Mouse (Mus musculus) erythroblast, embryonic 14.5 days (primary cell): ENCODE results near the gene Hrasls5. TPM values are rescaled to one million over a fixed set of nuclear protein-coding genes. Genes with fewer than 3 reads are reported as not detected.

Source experiments
- H3K27me3 ChIP-seq: 2 replicates; pipeline ENCODE4 v1.6.1; 2012; ENCODE audit warnings: inconsistent platforms; ENCODE audit not compliant: control insufficient read depth
- H3K36me3 ChIP-seq: 2 replicates; pipeline ENCODE4 v1.6.1; 2012; ENCODE audit warnings: mild to moderate bottlenecking, inconsistent platforms; ENCODE audit not compliant: control insufficient read depth
- H3K4me1 ChIP-seq: 2 replicates; pipeline ENCODE4 v1.6.1; 2012; ENCODE audit warnings: inconsistent platforms; ENCODE audit not compliant: control insufficient read depth
- H3K4me3 ChIP-seq: replicated peaks from 2 replicates; pipeline ENCODE3; 2012; ENCODE audit warnings: moderate library complexity, mild to moderate bottlenecking, inconsistent platforms
- H3K9me3 ChIP-seq: 2 replicates; pipeline ENCODE4 v1.6.1; 2012; ENCODE audit warnings: low read length, inconsistent platforms, mixed read lengths; ENCODE audit not compliant: control insufficient read depth
- GATA1 ChIP-seq: IDR thresholded peaks from 2 replicates; pipeline ENCODE4 v1.6.1; 2012; ENCODE audit warnings: low read length, inconsistent platforms, mixed read lengths
- TAL1 ChIP-seq: IDR thresholded peaks from 3 replicates; pipeline ENCODE4 v1.6.1; 2012; ENCODE audit warnings: low read length, inconsistent platforms, mixed read lengths
- polyA plus RNA-seq: library from polyadenylated mRNA; stranded (reverse); fragments of >175 nt; gene quantifications from 2 replicates; pipeline ENCODE4 v1.2.3, GENCODE M21; 2012

The Hrasls5 gene
- polyA plus RNA-seq, 1 experiment: not detected

DNA sequence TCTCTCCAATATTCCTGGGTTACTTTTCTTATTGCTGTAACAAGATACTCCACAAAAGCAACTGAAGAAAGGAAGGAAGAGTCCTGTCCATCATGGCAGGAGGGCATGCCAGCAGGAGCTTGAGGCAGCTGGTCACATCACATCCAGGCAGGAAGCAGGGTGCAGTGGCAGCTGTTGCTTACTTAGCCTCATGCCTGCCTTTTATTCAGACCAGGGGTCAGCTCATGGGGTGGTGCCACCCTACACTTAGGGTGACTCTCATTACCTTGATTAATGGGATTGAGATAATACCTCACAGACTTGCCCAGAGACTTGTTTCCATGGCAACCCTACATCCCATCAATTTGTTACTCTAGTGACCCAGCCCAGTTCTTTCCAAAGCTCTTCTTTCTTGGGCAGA, 7.3 kb upstream of the Hrasls5 start:
- Histone ChIP-seq H3K4me1 (peaks cover 4% of the 10 kb centered on the region), H3K36me3 (no peaks in the 10 kb centered on the region), H3K4me3 (no peak overlapping the region), H3K9me3 (no peaks in the 10 kb centered on the region), H3K27me3 (peaks cover 23% of the 10 kb centered on the region)
- TF ChIP-seq GATA1: no peak
- no peak for TF ChIP-seq TAL1

DNA sequence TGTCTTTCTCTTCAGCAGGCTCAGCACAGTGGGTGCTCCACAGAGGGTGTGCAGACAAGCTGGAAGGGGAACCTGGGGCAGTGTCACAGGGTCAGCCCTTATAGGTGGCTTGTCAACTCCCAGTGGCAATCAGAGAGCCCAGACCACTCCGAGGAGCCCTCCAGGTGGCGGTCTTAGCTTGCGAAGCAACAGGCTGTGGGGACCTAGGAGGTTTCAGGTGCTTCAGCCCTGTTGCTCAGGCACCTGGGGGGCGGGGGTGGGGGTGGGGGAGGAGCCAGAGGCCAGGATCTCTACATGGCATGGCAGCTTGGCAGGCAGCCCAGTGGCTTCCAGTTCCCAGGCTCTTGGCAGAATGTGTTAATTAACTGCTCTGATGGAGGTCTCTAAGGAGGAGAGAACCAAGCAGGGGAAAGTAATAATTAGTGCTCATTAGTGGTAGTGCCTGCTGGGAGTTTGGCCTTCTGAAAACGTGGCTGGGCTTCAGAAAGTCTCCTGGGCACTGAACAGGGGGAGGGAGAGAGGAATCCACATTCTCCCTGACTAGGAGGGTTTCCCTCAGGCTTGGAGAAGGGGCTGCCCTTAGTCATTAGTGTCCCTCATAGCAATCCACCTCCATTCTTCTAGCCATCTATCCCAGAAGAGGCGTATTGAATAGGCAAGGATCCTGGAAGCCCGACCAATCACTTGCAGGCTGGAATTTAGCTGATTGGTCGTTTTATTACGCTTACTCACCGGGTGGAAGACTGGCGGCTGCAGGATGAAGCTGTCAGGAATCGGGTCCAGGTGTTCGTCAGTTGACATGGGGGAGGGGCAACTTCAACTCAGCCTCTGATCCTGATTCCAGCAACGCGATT, 6.2 kb upstream of the Hrasls5 start:
- Histone ChIP-seq H3K27me3 (peaks cover 29% of the 10 kb centered on the region), H3K4me3 (no peak overlapping the region), H3K9me3 (no peaks in the 10 kb centered on the region), H3K4me1 (peaks cover 4% of the 10 kb centered on the region), H3K36me3 (no peaks in the 10 kb centered on the region)
- no peak for TF ChIP-seq TAL1

DNA sequence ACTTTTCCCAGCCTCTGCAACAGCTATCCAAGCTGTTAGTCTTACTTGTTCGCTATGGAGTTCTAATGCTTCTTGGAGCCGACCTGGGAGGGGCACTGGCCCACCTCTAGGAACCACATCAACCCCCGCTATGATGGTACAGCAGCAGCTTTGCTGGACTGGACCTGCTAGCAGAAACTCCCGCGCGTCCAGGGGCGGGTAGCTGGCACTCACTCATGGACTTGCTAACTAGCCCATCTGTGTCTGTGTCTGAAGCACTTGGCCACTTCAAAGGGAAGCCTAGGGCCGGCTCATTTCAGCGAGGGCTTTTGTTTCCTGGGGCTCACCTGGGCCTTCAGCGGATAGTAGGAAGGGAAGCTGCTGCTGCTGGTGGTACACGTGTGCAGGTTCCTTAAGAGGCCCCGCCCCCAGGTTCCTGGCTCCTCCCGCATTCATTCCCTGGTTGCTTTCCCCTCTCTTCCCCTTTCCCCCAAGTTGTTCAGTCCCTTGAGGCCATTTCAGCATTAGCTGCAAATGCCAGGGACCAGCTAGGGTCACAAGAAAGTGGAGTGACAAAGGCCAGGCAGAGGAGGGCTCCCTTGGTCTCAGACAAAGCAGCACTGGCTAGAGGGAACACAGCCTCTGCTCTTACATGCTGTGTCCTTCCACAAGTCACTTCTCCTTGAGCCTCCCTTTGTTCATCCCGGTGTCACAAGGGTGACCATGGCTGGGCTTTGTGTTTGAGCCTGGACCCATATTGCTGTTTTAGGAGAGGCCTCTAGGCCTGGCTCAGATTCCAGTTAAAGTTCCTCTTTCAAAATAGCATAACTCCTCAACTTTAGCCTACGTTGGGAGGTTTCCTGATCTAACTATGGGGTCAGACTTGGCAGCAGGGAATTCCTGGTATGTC, 5.3 kb upstream of the Hrasls5 start, which contains the start of gene Lgals12:
TSS of gene Lgals12 (minus strand) at position 393 of the 889 bp plus-strand sequence.
- peaks cover 38% of the 10 kb centered on the region for H3K27me3 ChIP-seq
- no peak for TF ChIP-seq GATA1
- no peak for TF ChIP-seq TAL1
- no peak within 1 kb of the TSS for H3K4me3 ChIP-seq
- H3K36me3 ChIP-seq: no peaks in the 10 kb centered on the region
- peaks cover 4% of the 10 kb centered on the region for H3K4me1 ChIP-seq
- H3K9me3 ChIP-seq: no peaks in the 10 kb centered on the region

DNA sequence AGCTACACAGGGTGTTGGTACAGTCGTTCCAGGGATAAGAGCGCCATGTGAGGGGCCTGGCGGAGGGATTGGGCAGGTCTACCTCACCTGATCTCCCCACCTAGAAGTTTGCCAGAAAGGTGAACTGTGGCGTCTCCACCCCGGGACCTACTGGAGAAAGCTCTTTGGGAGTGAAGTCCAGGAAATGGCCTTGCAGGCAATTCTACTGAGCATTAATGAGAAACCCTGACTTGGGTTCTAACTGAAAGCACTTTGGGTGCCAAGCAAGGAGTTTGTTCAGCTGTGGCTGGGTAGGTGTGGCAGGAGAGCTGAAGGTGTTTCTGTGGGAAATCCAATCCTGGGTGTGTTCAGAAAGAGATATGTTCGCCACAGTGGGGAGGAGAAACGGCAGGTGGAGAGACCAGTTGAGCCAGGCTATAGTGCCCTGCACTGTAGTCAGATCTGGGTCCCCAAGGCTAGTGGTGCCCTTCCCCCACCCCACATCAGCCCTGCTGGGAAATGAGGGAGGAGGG, 4.6 kb upstream of the Hrasls5 start:
- peaks cover 45% of the 10 kb centered on the region for H3K27me3 ChIP-seq
- TF ChIP-seq GATA1 (no peak), TAL1 (no peak)
- H3K4me1 ChIP-seq: peaks cover 7% of the 10 kb centered on the region
- no peak overlapping the region for H3K4me3 ChIP-seq
- no peaks in the 10 kb centered on the region for H3K36me3 ChIP-seq
- H3K9me3 ChIP-seq: no peaks in the 10 kb centered on the region

DNA sequence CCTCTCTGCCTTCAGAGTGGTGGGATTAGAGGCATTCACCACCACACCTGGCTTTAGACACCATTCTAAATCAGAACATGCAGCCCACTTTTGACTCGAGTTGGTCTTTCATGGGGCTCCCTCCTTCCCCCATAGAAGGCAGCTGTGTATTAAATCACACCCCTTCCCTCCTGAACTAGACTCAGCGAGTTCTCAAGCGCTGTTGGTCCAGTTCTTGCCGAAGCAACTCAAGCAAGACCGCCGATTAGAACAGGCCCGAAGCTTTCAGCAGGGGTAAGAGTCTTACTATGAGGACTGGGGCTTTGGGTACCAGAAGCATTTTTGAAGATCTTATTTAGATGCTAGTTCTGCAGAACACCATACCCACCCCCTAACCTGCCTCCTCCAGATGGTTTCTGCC, 810 bp downstream of the Hrasls5 start:
- H3K4me3 ChIP-seq: no peak overlapping the region
- no peaks in the 10 kb centered on the region for H3K9me3 ChIP-seq
- TF ChIP-seq GATA1 (no peak), TAL1 (no peak)
- no peaks in the 10 kb centered on the region for H3K36me3 ChIP-seq
- peaks cover 3% of the 10 kb centered on the region for H3K4me1 ChIP-seq
- H3K27me3 ChIP-seq: peaks cover 34% of the 10 kb centered on the region

DNA sequence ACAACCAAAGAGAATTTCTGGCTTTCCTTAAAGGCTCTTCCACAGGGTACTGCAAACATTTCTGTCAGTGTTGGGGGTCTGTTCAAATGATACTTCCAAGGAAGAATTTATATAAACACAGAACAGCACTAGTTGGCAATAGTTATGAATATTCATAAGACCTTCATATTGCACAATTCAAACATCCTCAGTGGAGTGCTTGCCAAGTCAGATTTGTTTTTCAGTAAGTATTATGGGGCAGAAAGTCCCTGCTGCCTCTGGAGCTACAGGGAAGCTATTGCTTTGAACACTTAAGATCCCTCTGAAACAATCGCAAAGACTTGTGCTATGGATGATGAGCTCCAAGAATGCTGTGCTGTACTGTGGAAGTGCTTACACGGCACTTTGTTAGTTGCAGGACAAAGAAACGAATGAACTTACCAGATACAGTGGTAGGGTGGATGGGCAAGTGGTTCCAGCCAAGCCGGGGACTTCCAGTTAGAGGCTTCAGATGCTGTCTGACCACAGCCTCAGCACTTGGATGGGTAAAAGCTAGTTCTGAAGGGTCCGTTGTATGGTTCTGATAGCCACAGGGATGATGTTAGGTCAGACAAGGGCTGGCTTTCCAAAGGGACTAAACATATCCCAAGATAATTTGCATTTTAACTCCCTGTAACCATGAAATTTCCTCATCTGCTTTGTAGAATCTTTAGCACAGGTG, 4.0 kb downstream of the Hrasls5 start:
- H3K27me3 ChIP-seq: peaks cover 22% of the 10 kb centered on the region
- no peaks in the 10 kb centered on the region for H3K36me3 ChIP-seq
- H3K4me1 ChIP-seq: peaks cover 3% of the 10 kb centered on the region
- H3K4me3 ChIP-seq: no peak overlapping the region
- no peaks in the 10 kb centered on the region for H3K9me3 ChIP-seq
- TF ChIP-seq GATA1: no peak
- TF ChIP-seq TAL1: no peak

DNA sequence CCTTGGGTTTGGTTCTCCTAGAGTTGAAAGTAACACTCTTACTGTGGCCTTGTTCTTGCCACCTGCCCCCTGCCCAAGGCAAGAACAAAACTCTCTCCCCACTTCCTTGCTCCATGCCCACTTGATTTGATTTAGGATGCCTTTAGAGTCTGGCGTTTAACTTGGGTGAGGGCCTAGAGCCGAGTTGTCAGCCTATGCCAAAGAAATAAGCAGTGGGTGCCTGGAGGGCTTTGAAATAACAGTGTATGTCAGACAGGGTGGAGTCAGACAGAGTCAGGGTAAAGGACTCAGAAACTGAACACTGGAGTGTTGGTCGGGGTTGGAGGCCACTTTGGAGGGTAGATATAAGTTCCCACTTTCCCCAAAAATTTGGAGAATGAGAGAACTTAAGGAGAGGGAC, 4.7 kb downstream of the Hrasls5 start:
- TF ChIP-seq GATA1 (no peak), TAL1 (no peak)
- H3K36me3 ChIP-seq: no peaks in the 10 kb centered on the region
- H3K9me3 ChIP-seq: no peaks in the 10 kb centered on the region
- H3K27me3 ChIP-seq: peaks cover 15% of the 10 kb centered on the region
- peaks cover 3% of the 10 kb centered on the region for H3K4me1 ChIP-seq
- H3K4me3 ChIP-seq: no peak overlapping the region

DNA sequence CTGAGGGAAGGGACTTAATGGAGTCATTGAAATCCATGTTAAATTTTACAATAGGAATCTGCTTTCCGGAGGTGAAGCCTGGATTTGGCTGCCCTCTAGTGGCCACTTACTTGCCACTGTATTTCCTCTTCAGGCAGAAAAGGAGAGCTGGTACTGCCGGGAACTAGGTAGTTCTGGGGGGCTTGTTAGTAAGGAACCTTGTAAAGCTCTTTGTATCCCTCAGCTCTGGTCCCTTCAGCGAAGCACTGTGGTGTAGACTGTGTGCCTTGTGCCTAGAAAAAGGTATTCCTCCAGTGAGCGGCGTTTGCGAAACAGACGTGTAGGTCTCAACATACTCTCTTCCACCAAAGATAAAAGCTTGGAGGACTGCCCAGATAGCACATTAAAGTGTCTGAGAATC, 5.4 kb downstream of the Hrasls5 start:
- H3K4me3 ChIP-seq: no peak overlapping the region
- H3K9me3 ChIP-seq: no peaks in the 10 kb centered on the region
- peaks cover 9% of the 10 kb centered on the region for H3K27me3 ChIP-seq
- no peaks in the 10 kb centered on the region for H3K36me3 ChIP-seq
- H3K4me1 ChIP-seq: no peaks in the 10 kb centered on the region
- TF ChIP-seq GATA1 (no peak), TAL1 (no peak)
